Mouse (Mus musculus) B cell, adult 2 months (primary cell): Measurements from ENCODE around the gene Amd2.

Source experiments
- DNase-seq, 2 experiments: peaks; one replicate each; pipeline ENCODE4 v3.0.0; 2022

The Amd2 gene

GRCm38 (mm10) chr10:35711792-35712191, at the start of gene Amd2:
Amd2 (minus strand) TSS chr10:35711892.
- DNase-seq = no peak

GRCm38 (mm10) chr10:35761280-35761679, 49.6 kb upstream of the Amd2 start:
- no peak for DNase-seq

DNA sequence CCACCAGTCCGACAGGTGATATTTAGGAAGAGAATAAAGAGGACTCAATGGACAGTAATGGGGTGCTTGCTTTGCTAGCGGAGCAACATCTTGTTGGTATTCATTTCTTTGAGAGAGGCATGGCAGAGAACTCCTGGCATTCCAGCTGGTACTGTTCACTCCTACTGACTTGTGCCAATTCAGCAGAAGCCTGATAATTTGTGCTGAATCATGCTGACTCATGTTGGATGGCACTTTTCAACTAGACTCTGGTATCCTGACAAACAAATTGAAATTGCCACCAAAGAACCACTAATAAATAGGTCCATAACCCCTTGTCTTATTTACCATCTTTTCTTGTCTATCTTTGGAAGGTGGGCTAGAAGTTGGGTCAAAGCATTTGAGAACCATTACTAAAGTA, 25.9 kb upstream of the Amd2 start:
- DNase-seq = no peak

GRCm38 (mm10) chr10:35714266-35714665, 2.6 kb upstream of the Amd2 start:
- DNase-seq = no peak
